ENCODE assay signal across 9 mouse cellular contexts in the genomic region with DNA sequence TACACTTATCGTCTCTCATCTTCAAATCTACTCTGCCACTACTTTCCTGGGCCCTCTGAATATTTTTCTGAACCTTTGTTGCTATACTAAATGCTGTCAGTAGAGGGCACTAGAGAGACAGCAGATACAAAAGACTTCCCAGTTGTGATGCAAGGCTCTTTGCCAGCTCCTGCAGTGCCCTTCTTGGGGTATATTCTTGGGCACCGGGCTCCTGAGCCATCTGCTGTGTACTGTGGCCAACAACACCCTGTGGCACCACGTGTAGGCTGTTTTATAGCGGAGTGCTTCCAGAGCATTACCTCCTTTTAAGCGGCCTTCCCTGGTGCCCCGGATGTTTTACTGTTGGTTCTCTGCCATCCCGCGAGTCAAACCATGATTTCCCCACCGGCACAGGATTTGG. TPM values are rescaled to one million over a fixed set of nuclear protein-coding genes. Genes with fewer than 3 reads are reported as not detected.
DNase-seq lines count a peak whose midpoint lies in the region; ATAC-seq and TF ChIP-seq lines count a peak whose summit lies in the region.
"Had no signal": no experiment of that assay in that cellular context is flagged by ENCODE, and none has a peak within 500 bp of the region (broad histone marks: within the 10 kb centered on the region; RNA-seq: fewer than 3 reads in every experiment).

No protein-coding gene starts in this region.

- H3K9ac ChIP-seq in limb, embryonic 14.5 days (ENCODE audit: low read depth, low read length, severe bottlenecking) = no peak overlapping the region
- no peak overlapping the region for H3K9ac ChIP-seq in forebrain, embryonic 16.5 days (replicated peaks; ENCODE audit: low read depth, low read length)
- H3K9ac ChIP-seq: lung, embryonic 15.5 days had no signal

- no peak overlapping the region for H3K4me2 ChIP-seq in limb, embryonic 14.5 days (replicated peaks; ENCODE audit: low read depth, low read length, severe bottlenecking)
- H3K4me2 ChIP-seq in forebrain, embryonic 16.5 days (ENCODE audit: low read length) = no peak overlapping the region
- H3K4me2 ChIP-seq: lung, embryonic 15.5 days had no signal

- WGBS in limb, embryonic 14.5 days = 80% methylated on average over 9 of the region's 9 CpGs
- 86% methylated on average over 9 of the region's 9 CpGs for WGBS in limb, embryonic 10.5 days
- 54% methylated on average over 9 of the region's 9 CpGs for WGBS in forebrain, embryonic 16.5 days

- no peaks in the 10 kb centered on the region for H3K36me3 ChIP-seq in limb, embryonic 14.5 days (ENCODE audit: control insufficient read depth, insufficient read depth, low read length)
- no peaks in the 10 kb centered on the region for H3K36me3 ChIP-seq in limb, embryonic 10.5 days
- no peaks in the 10 kb centered on the region for H3K36me3 ChIP-seq in forebrain, embryonic 16.5 days (ENCODE audit: control insufficient read depth, insufficient read depth)
- H3K36me3 ChIP-seq: lung, embryonic 15.5 days had no signal

- no peak overlapping the region for H3K4me3 ChIP-seq in limb, embryonic 14.5 days (replicated peaks; ENCODE audit: low read length)
- no peak overlapping the region for H3K4me3 ChIP-seq in limb, embryonic 10.5 days
- no peak overlapping the region for H3K4me3 ChIP-seq in bone marrow macrophage, adult 2 months (ENCODE audit: insufficient read depth, low read length)
- no peak overlapping the region for H3K4me3 ChIP-seq in forebrain, embryonic 16.5 days (replicated peaks; ENCODE audit: low read length)
- H3K4me3 ChIP-seq: lung, embryonic 15.5 days had no signal

- H3K9me3 ChIP-seq in limb, embryonic 14.5 days (ENCODE audit: control insufficient read depth, low read length) = no peaks in the 10 kb centered on the region
- no peaks in the 10 kb centered on the region for H3K9me3 ChIP-seq in limb, embryonic 10.5 days (replicated peaks)
- no peaks in the 10 kb centered on the region for H3K9me3 ChIP-seq in forebrain, embryonic 16.5 days (ENCODE audit: control insufficient read depth, low read length)
- H3K9me3 ChIP-seq: lung, embryonic 15.5 days had no signal

- peak; percentile 25 for DNase-seq in limb, embryonic 14.5 days (ENCODE audit: low spot score)
- DNase-seq in limb, embryonic 10.5 days (ENCODE audit: low spot score) = no peak
- DNase-seq in layer of hippocampus, adult 18-20 months (ENCODE audit: low spot score in 2 of 2) = peak; percentile 46 to 80
- peak; percentile 42 for DNase-seq in testis, postnatal 10 days (ENCODE audit: low spot score)
- DNase-seq in ovary, postnatal 10 days (ENCODE audit: low spot score) = no peak

- H3K27me3 ChIP-seq in limb, embryonic 14.5 days (ENCODE audit: control insufficient read depth, insufficient read depth, low read length) = no peaks in the 10 kb centered on the region
- H3K27me3 ChIP-seq in limb, embryonic 10.5 days (ENCODE audit: low read depth, poor library complexity, severe bottlenecking) = no peaks in the 10 kb centered on the region
- no peaks in the 10 kb centered on the region for H3K27me3 ChIP-seq in forebrain, embryonic 16.5 days (replicated peaks; ENCODE audit: control insufficient read depth, insufficient read depth, low read length)
- H3K27me3 ChIP-seq: lung, embryonic 15.5 days had no signal

- H3K27ac ChIP-seq in limb, embryonic 14.5 days (replicated peaks; ENCODE audit: low read depth, low read length) = no peak overlapping the region
- H3K27ac ChIP-seq in limb, embryonic 10.5 days = no peak overlapping the region
- H3K27ac ChIP-seq in bone marrow macrophage, adult 2 months (ENCODE audit: insufficient read depth, low read depth, low read length) = no peak overlapping the region
- 0 out of 2 replicates have a peak overlapping the region, but pooled peaks have one; percentile 4 for H3K27ac ChIP-seq in forebrain, embryonic 16.5 days (ENCODE audit: low read length)
- H3K27ac ChIP-seq: lung, embryonic 15.5 days had no signal

- no peak for TF ChIP-seq POLR2A in limb, embryonic 14.5 days (IDR thresholded peaks at IDR 0.05; ENCODE audit: borderline replicate concordance, extremely low read depth, insufficient read depth, insufficient read length)
- no peak for TF ChIP-seq POLR2A in bone marrow macrophage, adult 2 months (IDR thresholded peaks at IDR 0.05; ENCODE audit: borderline replicate concordance, low read depth, low read length)

- peak; percentile 33; the same call in 1 of the 2 replicates for TF ChIP-seq CTCF in bone marrow macrophage, adult 2 months (IDR thresholded peaks at IDR 0.05; ENCODE audit: low read depth, low read length)

- no peak for ATAC-seq in limb, embryonic 14.5 days (ENCODE audit: low FRiP score, low read depth)
- peak; percentile 62 for ATAC-seq in forebrain, embryonic 16.5 days
- ATAC-seq in megakaryocyte progenitor cell, adult 5-6 weeks (replicated peaks; ENCODE audit: poor library complexity) = peak; percentile 77

- H3K4me1 ChIP-seq in limb, embryonic 14.5 days (ENCODE audit: control insufficient read depth, insufficient read depth, low read length) = no peaks in the 10 kb centered on the region
- H3K4me1 ChIP-seq in limb, embryonic 10.5 days = peaks cover 16% of the 10 kb centered on the region
- no peaks in the 10 kb centered on the region for H3K4me1 ChIP-seq in bone marrow macrophage, adult 2 months (ENCODE audit: control insufficient read depth, insufficient read depth, low read length)
- H3K4me1 ChIP-seq in forebrain, embryonic 16.5 days (replicated peaks; ENCODE audit: control insufficient read depth, insufficient read depth, low read length) = peaks cover 13% of the 10 kb centered on the region
- H3K4me1 ChIP-seq: lung, embryonic 15.5 days had no signal

RNA-seq across cellular contexts. Expression of a gene that starts 27.3 kb away (rescaled TPM):
- 2.7 and 5.2 TPM in 2 replicates for polyA plus RNA-seq in limb, embryonic 14.5 days (2012; rRNA removed)
- polyA plus RNA-seq in limb, embryonic 14.5 days (2014; fragmentation: Nextera tagmentation; extraction: Ambion mirVana) = 3.4 and 5.7 TPM in 2 replicates
- 1.3 and 1.6 TPM in 2 replicates for polyA plus RNA-seq in limb, embryonic 10.5 days (2016; fragmentation: Nextera tagmentation; extraction: Ambion mirVana)
- polyA plus RNA-seq in bone marrow macrophage, adult 2 months (2012; ENCODE audit: insufficient read depth, insufficient read length, missing spikeins) = not detected in 2 replicates
- 1.1 and 1.4 TPM in 2 replicates for polyA plus RNA-seq in forebrain, embryonic 16.5 days (2015; fragmentation: Nextera tagmentation; extraction: Ambion mirVana)
- 1 to 10 TPM; 1.5 to 1.7 TPM for total RNA-seq in layer of hippocampus, adult 18-20 months (2021)
- not detected in 2 replicates for total RNA-seq in megakaryocyte progenitor cell, adult 5-6 weeks (2015)
- total RNA-seq in megakaryocyte progenitor cell, adult 5-6 weeks (2017) = 0.07 TPM in 1 of 2 replicates, not detected in the other

Comparison
In these comparisons a context has a peak if more than half of its experiments do, and no peak if none do; other contexts are left out.
1. DNase-seq: peak in limb, embryonic 14.5 days (single experiment), layer of hippocampus, adult 18-20 months (2 of 2) and testis, postnatal 10 days (single experiment); none in limb, embryonic 10.5 days (single experiment) and ovary, postnatal 10 days (single experiment).